Mouse (Mus musculus) neural tube, embryonic 11.5 days (tissue): ENCODE results near the gene Rtn4rl1. TPM values are rescaled to one million over a fixed set of nuclear protein-coding genes. Genes with fewer than 3 reads are reported as not detected.

Experiments used
- ATAC-seq: fragments of 200-750 bp; cut with Nextera tagmentation; 2 replicates; pipeline ENCODE4 v1.8.0; 2017; ENCODE audit warnings: moderate number of reproducible peaks, mild to moderate bottlenecking, moderate TSS enrichment, moderate library complexity; ENCODE audit not compliant: insufficient read depth, low FRiP score, low TSS enrichment
- DNase-seq: peaks from one replicate; pipeline ENCODE4 v3.0.0-alpha.2; 2015; ENCODE audit warnings: low spot score
- H3K27ac ChIP-seq: fragments of 300-500 bp; sonication (generic); 2 replicates; pipeline ENCODE4 v1.5.1; 2014; ENCODE audit warnings: low read depth, mild to moderate bottlenecking, low read length
- H3K27me3 ChIP-seq: fragments of 300-500 bp; sonication (generic); 2 replicates; pipeline ENCODE4 v1.6.1; 2014; ENCODE audit warnings: mild to moderate bottlenecking, low read length, mixed read lengths; ENCODE audit not compliant: control insufficient read depth, insufficient read depth
- H3K36me3 ChIP-seq: fragments of 300-500 bp; sonication (generic); 2 replicates; pipeline ENCODE4 v1.6.1; 2014; ENCODE audit warnings: mild to moderate bottlenecking, low read length, moderate library complexity, mixed read lengths; ENCODE audit not compliant: control insufficient read depth, insufficient read depth
- H3K4me1 ChIP-seq: fragments of 300-500 bp; sonication (generic); 2 replicates; pipeline ENCODE4 v1.6.1; 2014; ENCODE audit warnings: low read length, mixed read lengths; ENCODE audit not compliant: control insufficient read depth, insufficient read depth
- H3K4me2 ChIP-seq: fragments of 300-500 bp; sonication (generic); 2 replicates; pipeline ENCODE4 v1.6.1; 2014; ENCODE audit warnings: low read depth, mild to moderate bottlenecking, moderate library complexity
- H3K4me3 ChIP-seq: fragments of 300-500 bp; sonication (generic); 2 replicates; pipeline ENCODE4 v1.5.1; 2014; ENCODE audit warnings: low read depth, low read length
- H3K9ac ChIP-seq: fragments of 300-500 bp; sonication (generic); 2 replicates; pipeline ENCODE4 v1.6.1; 2014; ENCODE audit warnings: mild to moderate bottlenecking, low read length
- H3K9me3 ChIP-seq: fragments of 300-500 bp; sonication (generic); 2 replicates; pipeline ENCODE4 v1.6.1; 2016; ENCODE audit warnings: low read length; ENCODE audit not compliant: control insufficient read depth
- WGBS: fragments of 180-500 bp; shearing (Covaris S2); extraction: QIAGEN DNeasy Blood & Tissue Kit; methylation state at CpG from one replicate; pipeline ENCODE4 v1.1.7; 2014; 5-methylcytosine and 5-hydroxymethylcytosine counted together
- polyA plus RNA-seq: library from polyadenylated mRNA; unstranded; fragments of >200 nt; fragmentation: Nextera tagmentation; extraction: Ambion mirVana; gene quantifications from 2 replicates; pipeline ENCODE4 v1.2.1, GENCODE M21; 2014

Rtn4rl1 gene
- polyA plus RNA-seq, 1 experiment from 2014 or later = 6.0 TPM

DNA sequence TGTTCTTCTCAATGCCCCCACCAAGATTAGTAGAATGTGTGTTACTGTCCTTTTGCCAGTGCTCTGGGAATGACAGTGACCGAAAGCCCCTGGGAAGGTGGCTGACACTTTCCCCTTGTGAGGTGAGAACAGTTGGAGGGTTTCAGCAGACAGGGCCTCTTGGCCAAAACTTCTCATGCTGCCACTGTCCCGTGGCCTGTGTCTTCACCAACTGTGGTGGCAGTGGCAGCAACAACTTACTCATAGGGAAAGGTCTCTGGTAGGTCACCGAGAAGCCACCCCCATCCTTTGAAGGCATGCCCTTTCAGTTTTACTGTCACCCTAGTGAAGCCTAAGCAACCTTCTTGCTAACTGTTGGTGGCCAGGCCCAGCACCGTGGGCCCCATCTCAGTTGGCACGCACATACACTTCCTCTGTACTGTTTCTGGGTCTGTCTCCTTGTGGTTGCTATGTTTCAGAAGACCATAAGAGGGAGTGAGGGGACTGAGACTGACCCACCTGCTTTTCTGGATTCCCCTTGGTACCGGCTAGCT lies 39.5 kb upstream of the Rtn4rl1 start:
- Histone ChIP-seq H3K9me3 (no peaks in the 10 kb centered on the region), H3K4me3 (no peak overlapping the region), H3K36me3 (peaks cover 2% of the 10 kb centered on the region; the same call in 1 of the 2 replicates), H3K4me2 (no peak overlapping the region), H3K27ac (no peak overlapping the region), H3K4me1 (no peaks in the 10 kb centered on the region), H3K9ac (no peak overlapping the region), H3K27me3 (no peaks in the 10 kb centered on the region)
- WGBS = 83% methylated on average over 6 of the region's 6 CpGs
- no peak for DNase-seq
- ATAC-seq = no peak

DNA sequence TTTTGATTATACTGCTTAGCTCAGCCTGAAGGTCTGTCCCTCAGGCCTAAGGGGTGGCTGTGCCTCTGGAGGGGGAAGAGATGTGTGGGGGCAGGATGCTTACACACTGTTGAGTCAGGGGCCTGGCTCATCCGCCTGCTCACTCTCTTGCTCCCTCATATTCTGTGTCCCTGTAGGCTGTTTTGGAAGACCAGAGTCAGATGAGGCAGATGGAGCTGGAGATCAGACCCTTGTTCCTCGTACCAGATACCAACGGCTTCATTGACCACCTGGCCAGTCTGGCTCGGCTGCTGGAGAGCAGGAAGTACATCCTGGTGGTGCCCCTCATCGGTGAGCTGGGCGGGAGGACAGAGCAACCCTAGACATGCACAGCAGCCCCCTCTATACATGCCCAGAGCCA lies 37.6 kb upstream of the Rtn4rl1 start:
- H3K27me3 ChIP-seq = no peaks in the 10 kb centered on the region
- 74% methylated on average over 6 of the region's 6 CpGs for WGBS
- no peaks in the 10 kb centered on the region for H3K4me1 ChIP-seq
- no peak overlapping the region for H3K4me2 ChIP-seq
- H3K4me3 ChIP-seq = no peak overlapping the region
- no peaks in the 10 kb centered on the region; the same call in 1 of the 2 replicates for H3K36me3 ChIP-seq
- no peak overlapping the region for H3K9ac ChIP-seq
- DNase-seq (no peak), ATAC-seq (no peak)
- H3K27ac ChIP-seq = no peak overlapping the region
- no peaks in the 10 kb centered on the region for H3K9me3 ChIP-seq

DNA sequence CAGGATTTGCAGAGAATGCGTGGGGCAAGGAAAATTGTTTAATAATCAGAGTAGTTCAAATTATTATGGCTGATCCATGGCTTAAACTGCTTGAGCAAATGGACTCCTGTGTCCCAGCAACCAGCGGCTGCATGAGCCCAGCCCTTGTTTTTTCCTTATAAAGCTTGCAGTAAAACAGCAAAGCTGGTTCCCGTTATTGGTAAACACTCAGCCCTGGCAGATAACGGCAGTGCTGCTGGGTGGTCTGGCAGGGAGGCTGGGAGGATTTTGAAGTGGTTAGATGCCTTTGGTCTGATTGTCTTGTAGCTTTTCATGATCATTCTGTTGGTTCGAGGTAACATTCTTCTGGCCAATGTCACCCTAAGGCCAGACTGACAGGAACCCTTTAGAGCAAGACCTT lies 37.2 kb upstream of the Rtn4rl1 start:
- no peak overlapping the region for H3K9ac ChIP-seq
- DNase-seq = no peak
- H3K4me2 ChIP-seq = no peak overlapping the region
- no peaks in the 10 kb centered on the region; the same call in 1 of the 2 replicates for H3K36me3 ChIP-seq
- no peak overlapping the region for H3K27ac ChIP-seq
- no peaks in the 10 kb centered on the region for H3K27me3 ChIP-seq
- ATAC-seq = no peak
- WGBS = 80% methylated on average over 5 of the region's 5 CpGs
- H3K9me3 ChIP-seq = no peaks in the 10 kb centered on the region
- no peak overlapping the region for H3K4me3 ChIP-seq
- no peaks in the 10 kb centered on the region for H3K4me1 ChIP-seq

DNA sequence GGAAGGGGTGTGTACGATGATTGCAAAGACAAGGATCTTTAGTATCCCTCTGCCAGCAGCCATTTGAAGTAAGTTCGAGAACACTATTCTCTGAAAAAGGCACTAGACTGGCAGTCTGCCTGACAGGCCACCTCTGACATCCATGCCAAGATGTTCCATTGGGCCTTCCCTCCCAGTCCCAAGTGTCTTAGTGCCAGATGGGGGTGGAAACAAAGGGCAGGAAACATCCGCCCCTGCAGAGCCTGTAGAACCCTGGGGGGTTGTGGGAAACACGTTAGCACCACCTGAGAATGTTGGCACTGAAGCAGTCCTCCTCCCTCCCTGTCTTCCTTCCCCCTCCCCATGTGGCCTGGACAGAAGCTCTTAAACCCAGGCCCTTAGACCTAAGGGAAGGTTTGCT lies 36.5 kb upstream of the Rtn4rl1 start:
- H3K9me3 ChIP-seq = no peaks in the 10 kb centered on the region
- no peak for DNase-seq
- H3K4me1 ChIP-seq = no peaks in the 10 kb centered on the region
- H3K27me3 ChIP-seq = no peaks in the 10 kb centered on the region
- H3K9ac ChIP-seq = no peak overlapping the region
- no peaks in the 10 kb centered on the region; the same call in 1 of the 2 replicates for H3K36me3 ChIP-seq
- H3K27ac ChIP-seq = no peak overlapping the region
- no peak overlapping the region for H3K4me3 ChIP-seq
- no peak for ATAC-seq
- no peak overlapping the region for H3K4me2 ChIP-seq
- 59% methylated on average over 4 of the region's 4 CpGs for WGBS

DNA sequence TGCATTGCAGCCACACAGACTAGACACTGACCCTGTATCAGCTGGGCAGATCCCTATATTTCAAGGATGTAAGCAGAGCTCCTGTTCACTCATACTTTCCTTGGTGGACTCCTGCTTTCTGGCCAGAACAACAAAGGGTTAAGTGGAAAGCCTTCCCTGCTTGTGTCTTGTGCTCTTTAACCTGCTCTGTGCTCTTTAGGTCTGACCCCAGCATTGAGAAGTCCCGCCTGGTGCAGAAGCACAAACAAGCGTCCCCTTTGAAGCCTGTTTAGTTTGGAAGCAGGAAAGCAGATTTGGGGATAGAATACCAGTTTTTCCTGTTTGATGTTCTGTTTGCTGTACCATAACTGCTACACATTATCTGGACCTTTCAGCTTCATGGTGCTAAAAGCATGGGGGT lies 35.7 kb upstream of the Rtn4rl1 start:
- Histone ChIP-seq H3K9me3 (no peaks in the 10 kb centered on the region), H3K9ac (no peak overlapping the region), H3K27me3 (no peaks in the 10 kb centered on the region), H3K36me3 (peaks cover 3% of the 10 kb centered on the region; the same call in 1 of the 2 replicates), H3K27ac (no peak overlapping the region), H3K4me1 (no peaks in the 10 kb centered on the region), H3K4me3 (no peak overlapping the region), H3K4me2 (no peak overlapping the region)
- ATAC-seq (no peak), DNase-seq (no peak)
- 53% methylated on average over 2 of the region's 2 CpGs for WGBS

DNA sequence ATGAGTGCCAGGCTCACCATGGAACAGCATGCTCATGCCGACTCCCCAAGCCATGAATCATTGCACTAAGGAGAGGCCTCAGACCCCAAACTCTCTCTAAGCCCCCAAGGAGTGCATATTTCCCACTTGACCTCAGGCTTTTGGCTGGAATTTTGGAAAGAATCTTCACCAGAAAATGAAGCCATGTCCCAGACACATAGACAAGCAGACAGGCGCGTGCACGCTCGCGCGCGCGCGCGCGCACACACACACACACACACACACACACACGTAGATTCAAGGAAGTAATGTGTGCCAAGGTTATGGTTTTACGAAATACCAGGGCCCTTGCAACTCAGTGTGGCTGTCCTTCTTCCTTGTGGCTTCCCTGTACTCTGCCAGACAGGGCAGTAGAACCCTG lies 35.2 kb upstream of the Rtn4rl1 start:
- no peak overlapping the region for H3K9ac ChIP-seq
- 94% methylated on average over 14 of the region's 14 CpGs for WGBS

DNA sequence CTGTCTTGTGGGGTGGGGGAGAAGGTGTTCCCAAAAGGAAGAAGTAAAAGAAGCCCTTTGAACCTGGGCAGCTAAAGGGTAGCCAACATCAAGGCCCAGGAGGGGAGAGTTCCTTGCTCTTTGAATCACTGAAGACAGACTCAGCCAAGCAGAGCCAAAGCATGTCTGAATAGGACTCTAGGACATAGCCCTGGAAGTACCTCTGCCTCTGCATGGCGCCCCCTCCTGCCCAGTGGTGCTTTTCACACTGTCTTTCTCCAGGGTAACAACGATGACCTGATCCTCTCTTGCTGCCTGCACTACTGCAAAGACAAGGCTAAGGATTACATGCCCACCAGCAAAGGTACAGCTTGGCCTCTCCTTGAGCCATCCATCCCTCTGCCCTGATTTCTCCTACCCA lies 34.0 kb upstream of the Rtn4rl1 start:
- DNase-seq (no peak), ATAC-seq (no peak)
- Histone ChIP-seq H3K9me3 (no peaks in the 10 kb centered on the region), H3K27ac (no peak overlapping the region), H3K4me1 (no peaks in the 10 kb centered on the region), H3K27me3 (peaks cover 13% of the 10 kb centered on the region), H3K4me2 (no peak overlapping the region), H3K36me3 (peaks cover 9% of the 10 kb centered on the region), H3K4me3 (no peak overlapping the region), H3K9ac (no peak overlapping the region)
- 54% methylated on average over 2 of the region's 2 CpGs for WGBS

More for the DNA sequence above, 35.2 kb upstream of the Rtn4rl1 start:
- Histone ChIP-seq H3K4me3 (no peak overlapping the region), H3K27me3 (peaks cover 2% of the 10 kb centered on the region; the same call in 1 of the 2 replicates), H3K27ac (no peak overlapping the region), H3K9me3 (no peaks in the 10 kb centered on the region), H3K36me3 (peaks cover 6% of the 10 kb centered on the region), H3K4me1 (no peaks in the 10 kb centered on the region), H3K4me2 (no peak overlapping the region)
- ATAC-seq = no peak
- no peak for DNase-seq

DNA sequence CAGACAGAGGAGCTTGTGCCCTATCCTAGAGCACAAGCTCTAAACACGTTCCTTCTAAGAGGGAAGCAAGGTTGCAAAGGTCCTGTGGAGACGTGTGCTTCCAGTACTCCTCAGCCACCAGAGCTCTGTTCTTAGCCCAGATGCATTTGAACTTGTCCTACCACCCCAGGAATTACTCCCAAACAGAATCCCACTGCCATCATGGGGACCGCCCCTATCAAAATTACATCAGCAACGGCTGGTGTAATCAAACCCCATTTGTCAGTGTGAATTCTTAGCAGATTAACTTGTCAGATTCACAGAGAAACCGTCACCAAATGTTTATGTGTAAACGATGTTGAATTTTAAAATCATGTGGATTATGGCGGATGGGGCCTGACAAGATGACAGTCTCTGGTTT lies 32.6 kb upstream of the Rtn4rl1 start:
- 87% methylated on average over 7 of the region's 7 CpGs for WGBS
- Histone ChIP-seq H3K9ac (no peak overlapping the region), H3K9me3 (no peaks in the 10 kb centered on the region), H3K4me2 (no peak overlapping the region), H3K27ac (no peak overlapping the region), H3K4me3 (no peak overlapping the region), H3K36me3 (peaks cover 9% of the 10 kb centered on the region), H3K4me1 (peaks cover 5% of the 10 kb centered on the region), H3K27me3 (peaks cover 27% of the 10 kb centered on the region)
- DNase-seq (no peak), ATAC-seq (no peak)

DNA sequence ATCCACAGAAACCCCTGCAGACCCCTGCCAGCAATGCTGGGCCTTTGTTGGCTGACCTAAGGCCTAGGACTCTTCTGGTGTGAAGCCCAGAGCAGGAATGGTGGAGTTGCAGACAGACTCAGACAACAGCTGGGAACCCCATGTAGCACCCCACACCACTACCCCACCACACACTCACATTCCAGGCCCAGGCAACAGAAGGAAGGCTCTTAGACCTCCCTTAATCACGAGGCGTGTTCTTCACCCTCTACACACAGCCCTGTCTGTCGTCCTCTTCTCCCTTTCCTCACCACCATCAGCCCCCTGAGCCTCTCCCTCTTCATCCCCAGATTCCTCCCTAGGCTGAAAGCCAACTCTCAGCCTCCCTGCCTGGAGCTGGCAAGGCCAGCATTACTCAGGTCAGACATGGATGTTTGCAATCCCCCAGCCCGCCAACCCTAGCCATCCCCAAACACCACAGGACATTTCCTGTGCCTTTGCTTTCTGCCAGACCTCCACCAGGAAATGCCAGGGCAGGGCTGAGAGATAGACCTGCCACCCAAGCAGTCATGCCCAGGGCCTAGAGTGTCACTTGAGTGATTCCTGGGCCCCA lies 32.1 kb upstream of the Rtn4rl1 start:
- Histone ChIP-seq H3K4me3 (no peak overlapping the region), H3K27me3 (peaks cover 32% of the 10 kb centered on the region), H3K4me2 (no peak overlapping the region), H3K36me3 (peaks cover 9% of the 10 kb centered on the region), H3K9ac (no peak overlapping the region), H3K27ac (no peak overlapping the region), H3K9me3 (no peaks in the 10 kb centered on the region), H3K4me1 (peaks cover 10% of the 10 kb centered on the region)
- DNase-seq (no peak), ATAC-seq (no peak)
- WGBS = 79% methylated on average over 4 of the region's 4 CpGs
